Mouse (Mus musculus) heart, adult 18-20 months (tissue): ENCODE results near the gene Hibch. TPM values are rescaled to one million over a fixed set of nuclear protein-coding genes. Genes with fewer than 3 reads are reported as not detected.

Experiments
- total RNA-seq, 2 experiments: library from RNA; stranded (reverse); gene quantifications; 2 replicates each; pipeline ENCODE4 v1.2.3; 2021

Hibch gene
- total RNA-seq, 2 experiments from 2014 or later: 86.2 to 91.2 TPM

Other genes with a start within 250 kb of the Hibch start
- under 1 TPM; 0.72 to 0.82 TPM for gene Nemp2, start 214.2 kb upstream of the Hibch start, total RNA-seq
- gene Mfsd6, start 117.5 kb upstream of the Hibch start, total RNA-seq: 10 to 100 TPM; 16.5 to 19.6 TPM
- 10 to 100 TPM; 16.3 to 16.8 TPM for gene Inpp1, start 27.2 kb upstream of the Hibch start, total RNA-seq
- gene 1700019D03Rik, start 175.2 kb downstream of the Hibch start, total RNA-seq: 1 to 10 TPM; 1.1 TPM
- under 1 TPM; 0.30 to 0.39 TPM for gene Mstn, start 216.7 kb downstream of the Hibch start, total RNA-seq